Mouse (Mus musculus) lung, postnatal 36 days (tissue): ENCODE data around the gene Knstrn.
A peak's percentile ranks its signal among the peaks of the same experiment; 100 is the strongest.

Source experiments
- DNase-seq: peaks from one replicate; pipeline ENCODE4 v3.0.0; 2022; ENCODE audit warnings: mixed read lengths

Gene Knstrn

DNA sequence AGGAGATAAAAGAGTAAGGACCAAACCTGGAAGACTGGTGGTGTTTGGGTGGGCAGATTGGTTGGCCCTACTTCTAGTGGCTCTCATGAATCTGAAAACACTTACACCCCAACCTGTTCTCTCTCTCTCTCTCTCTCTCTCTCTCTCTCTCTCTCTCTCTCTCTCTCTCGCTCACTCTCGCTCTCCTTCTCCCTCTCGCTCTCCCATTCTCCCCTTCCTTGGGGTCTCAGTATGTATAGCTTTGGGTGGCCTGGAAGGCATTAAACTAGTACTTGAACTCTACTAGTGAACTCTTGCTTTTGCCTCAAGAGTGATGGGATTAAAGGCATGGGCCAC lies 48.5 kb downstream of the Knstrn start:
- no peak for DNase-seq

DNA sequence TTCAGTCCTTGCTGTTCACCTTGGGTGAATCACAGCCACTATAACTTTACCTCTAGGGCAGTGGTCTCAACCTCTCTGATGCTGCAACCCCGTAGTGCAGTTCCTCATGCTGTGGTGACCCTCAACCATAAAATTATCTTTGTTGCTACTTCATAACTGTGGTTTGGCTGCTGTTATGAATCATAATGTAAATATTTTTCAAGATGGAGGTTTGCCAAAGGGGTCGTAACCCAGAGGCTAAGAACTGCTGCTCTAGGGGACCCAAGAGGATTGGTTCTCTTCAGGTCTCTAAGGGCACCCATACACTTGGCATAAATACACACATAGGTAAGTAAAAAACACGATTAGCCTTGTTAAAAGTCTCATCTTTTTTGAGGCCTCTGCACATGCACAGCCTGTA lies 56.8 kb downstream of the Knstrn start:
- no peak for DNase-seq

DNA sequence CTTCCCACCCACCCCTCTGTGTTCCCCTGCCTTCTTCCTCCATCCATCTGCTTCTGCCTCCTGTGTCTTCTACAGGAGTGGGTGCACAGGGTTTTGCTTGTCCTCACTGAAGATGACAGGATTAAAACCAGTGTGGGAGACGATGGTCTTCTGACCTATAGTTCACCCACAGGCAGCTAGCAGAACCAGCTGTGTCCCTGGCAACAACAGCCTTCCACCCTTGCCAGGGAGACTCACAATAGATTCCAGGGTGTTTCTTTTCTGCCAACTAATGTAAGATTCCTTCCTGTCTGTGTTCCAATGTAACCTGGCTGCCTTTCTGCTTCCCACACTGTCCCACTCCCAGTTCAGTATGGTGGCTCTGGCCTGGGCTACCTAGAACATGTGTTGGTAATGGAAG lies 57.2 kb downstream of the Knstrn start:
- peak; percentile 42 for DNase-seq

GRCm38 (mm10) chr2:118873018-118873417 lies 59.2 kb downstream of the Knstrn start:
- no peak for DNase-seq

DNA sequence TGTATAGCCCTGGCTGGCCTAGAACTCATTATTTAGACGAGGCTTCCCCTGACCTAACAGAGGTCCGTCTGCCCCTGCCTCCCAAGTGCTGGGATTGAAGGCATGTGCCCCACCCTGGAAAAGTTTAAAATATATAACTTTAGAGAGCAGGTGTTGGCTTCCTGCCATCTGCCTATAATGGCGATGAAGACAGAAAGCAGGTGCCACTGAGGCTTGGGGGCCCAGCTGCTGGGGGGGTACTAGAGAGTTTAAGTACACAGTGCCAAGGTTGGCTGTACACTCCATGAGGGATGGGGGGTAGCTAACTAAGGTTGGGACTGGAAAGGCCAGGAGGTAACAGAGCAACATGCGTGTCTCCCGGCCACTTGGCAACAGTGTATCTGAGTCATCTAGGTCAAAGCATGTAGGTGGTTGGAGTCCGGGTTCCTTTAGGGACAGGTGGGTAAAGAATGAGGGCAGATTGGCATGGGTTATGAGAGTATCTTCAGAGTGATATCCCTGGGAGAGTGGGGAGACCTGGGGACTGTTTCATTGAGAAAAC lies 60.2 kb downstream of the Knstrn start:
- DNase-seq: no peak

DNA sequence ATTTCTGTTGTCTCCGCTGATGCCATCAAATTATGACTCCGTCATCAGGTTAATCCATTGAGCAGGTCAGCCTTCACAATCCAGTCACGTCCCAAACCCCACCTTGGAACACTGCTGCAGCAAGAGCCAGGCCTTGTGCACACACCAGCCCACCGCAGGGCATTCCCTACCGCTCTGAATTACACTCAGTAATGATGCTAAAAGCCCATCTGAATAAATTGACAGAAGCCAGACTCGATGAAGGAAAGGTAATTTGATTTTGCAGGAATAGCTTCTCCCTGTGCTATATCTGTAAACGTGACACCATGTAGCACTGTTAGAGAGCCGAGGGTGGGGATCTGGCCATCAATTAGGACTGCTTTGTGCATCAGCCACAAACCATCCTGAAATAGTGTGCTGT lies 61.5 kb downstream of the Knstrn start:
- no peak for DNase-seq

DNA sequence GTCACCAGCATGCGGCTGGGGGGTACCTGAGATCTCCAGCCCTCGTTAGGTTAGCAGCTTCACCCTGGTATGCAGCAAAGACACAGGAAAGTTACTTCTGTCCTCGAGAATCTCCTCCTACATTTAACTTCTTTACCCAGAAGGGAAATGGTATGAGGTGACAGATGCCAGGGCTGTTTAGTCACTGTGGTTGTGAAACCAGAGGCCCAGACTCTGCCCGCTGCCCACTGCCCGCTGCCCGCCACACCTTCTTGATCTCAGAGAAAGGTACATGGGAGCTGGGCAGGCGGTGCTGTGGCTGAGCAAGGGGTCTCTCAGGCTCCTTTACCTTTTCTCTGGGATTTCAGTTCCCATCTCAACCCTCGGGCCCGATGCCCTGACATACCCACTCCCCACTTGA lies 62.6 kb downstream of the Knstrn start:
- DNase-seq: no peak

DNA sequence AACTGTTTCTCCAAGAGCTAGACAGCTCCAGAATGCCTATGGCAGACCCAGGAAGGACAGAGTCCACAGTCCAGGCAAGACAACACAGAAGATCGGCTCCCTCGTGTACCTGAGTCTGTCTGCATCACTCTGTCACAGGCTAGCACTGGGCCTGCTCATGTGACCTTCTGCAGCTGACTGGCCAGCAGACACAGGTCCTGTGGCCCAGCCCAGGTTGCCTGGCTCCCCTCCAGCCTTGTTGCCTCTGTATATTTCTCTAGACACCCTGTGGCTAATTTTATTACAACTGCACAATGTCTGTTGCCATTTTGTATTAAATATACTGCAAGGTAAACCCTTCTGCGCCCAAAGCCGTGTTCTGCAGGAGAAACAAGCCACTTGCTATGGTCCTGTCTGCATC lies 67.2 kb downstream of the Knstrn start:
- DNase-seq: no peak

- DNase-seq: no peak
Observed at GRCm38 (mm10) chr2:118881956-118882355, 68.2 kb downstream of the Knstrn start.

DNA sequence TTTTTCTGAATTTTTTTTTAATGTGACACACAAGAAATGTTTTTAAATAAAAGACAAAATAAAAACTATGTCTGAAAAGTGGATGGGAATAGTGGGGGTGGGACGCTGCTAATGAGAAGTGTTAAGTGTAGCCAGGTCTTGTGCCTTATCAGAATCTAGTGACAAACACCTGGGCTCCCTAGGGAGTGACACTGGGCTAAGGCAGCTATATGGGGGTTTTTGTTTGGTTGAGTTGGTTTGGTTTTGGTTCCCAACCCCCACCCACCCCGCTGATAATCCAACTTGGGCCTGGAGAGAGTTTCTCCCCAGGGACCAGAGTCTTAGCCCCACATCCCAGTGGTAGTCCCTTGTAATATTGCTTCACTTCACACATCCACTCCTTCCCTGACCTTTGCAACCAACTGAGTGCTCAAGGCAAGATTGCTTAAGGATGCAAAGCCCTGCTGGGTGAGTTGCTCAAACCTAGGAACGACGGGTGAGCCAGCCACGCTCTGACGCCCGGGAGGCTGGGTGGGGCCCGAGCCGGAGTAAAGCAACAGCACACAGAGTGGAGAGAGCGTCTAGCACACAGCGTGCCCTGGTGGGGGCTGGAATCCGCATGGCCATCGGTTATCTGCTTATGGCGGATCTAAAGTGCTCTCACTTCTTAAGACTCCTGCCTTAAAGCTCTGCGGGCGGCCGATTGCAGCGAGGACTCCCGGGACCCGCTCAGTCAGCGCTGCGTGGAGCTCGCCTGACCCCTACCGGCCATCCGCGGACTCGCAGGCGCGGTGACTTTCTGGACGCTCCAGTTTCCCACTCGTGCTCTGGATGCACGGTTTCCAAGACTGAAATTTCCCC lies 69.3 kb downstream of the Knstrn start:
- DNase-seq: peak; percentile 90

- DNase-seq: no peak
Observed at GRCm38 (mm10) chr2:118887440-118887839, 73.6 kb downstream of the Knstrn start.

- peak; percentile 73 for DNase-seq
Observed at GRCm38 (mm10) chr2:118887845-118888548, 74.2 kb downstream of the Knstrn start.

GRCm38 (mm10) chr2:118891173-118891572 lies 77.4 kb downstream of the Knstrn start:
- no peak for DNase-seq

DNA sequence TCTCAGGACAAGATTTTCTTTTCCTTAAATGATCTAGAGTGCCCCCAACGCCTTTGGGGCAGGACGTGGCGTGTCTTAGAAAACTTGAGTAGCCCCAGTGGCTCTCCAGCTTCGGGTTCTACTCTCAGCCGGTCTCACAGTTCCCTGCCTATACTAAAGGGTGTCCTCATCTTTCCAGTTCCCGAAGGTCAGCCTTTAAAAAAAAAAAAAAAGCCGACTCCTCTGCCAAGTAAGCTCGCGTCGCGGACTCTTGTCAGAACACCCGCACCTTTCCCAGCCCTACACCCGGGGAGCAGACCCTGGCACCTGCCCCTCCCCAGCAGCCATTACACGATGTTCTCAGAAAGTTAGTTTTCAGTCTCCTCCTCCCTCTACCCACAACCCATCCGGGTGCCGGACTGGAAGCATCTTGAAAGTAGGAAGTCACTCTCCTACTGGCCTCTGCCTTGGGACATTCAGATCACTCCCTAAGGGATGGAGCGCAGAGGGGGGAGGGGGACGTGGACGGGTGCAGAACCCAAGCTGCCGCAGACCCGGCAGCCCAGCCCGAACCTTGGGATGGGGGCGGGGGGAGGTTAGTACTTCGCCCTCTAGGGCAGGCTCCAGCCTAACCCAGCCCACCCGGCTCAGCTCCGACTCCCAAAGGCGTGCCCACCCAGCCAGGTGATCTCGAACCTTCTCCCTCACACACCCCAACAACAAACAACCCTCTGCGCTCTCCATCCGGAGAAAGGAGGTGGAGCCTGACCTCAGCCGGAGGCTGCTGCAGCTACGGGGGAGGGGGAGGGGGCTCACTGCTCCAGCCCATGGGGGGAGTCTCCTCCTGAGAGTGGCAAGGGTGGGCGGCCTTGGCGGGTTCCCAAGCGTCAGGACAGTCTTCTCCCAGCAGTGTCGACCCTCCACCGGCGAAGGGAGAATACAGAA lies 82.4 kb downstream of the Knstrn start:
- DNase-seq: peak; percentile 47

GRCm38 (mm10) chr2:118896914-118897291 lies 83.1 kb downstream of the Knstrn start:
- no peak for DNase-seq

GRCm38 (mm10) chr2:118897392-118897791 lies 83.6 kb downstream of the Knstrn start:
- DNase-seq: no peak

GRCm38 (mm10) chr2:118897808-118898207 lies 84.0 kb downstream of the Knstrn start:
- DNase-seq: no peak

GRCm38 (mm10) chr2:118898771-118899170 lies 85.0 kb downstream of the Knstrn start:
- no peak for DNase-seq

GRCm38 (mm10) chr2:118899306-118899705 lies 85.5 kb downstream of the Knstrn start:
- DNase-seq: no peak

- peak; percentile 39 for DNase-seq
Observed at GRCm38 (mm10) chr2:118899981-118900825, 86.4 kb downstream of the Knstrn start, which contains the start of gene Bahd1. Bahd1 (plus strand) TSS chr2:118900377.

DNA sequence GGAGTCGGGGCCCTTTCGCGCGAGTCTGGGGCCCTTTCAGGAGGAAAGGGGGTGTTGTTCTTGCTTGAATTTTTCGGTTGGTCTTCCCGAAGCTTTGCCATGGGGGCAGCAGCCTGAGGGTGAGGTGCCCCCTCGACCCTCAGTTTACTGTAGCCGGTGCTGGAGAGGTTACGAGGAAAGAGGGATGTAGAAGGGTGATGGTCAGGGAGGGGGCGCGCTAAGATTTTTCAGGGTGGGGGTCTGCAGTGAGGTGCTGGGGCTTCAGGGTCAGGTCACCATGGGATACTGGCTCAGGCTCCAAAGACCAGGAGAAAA lies 87.0 kb downstream of the Knstrn start:
- no peak for DNase-seq
